Mouse (Mus musculus) lung, embryonic 16.5 days (tissue): ENCODE data around the gene Ankrd9. TPM values are rescaled to one million over a fixed set of nuclear protein-coding genes. Genes with fewer than 3 reads are reported as not detected.

Experiments used
- ATAC-seq: fragments of 200-750 bp; cut with Nextera tagmentation; 2 replicates; pipeline ENCODE4 v1.8.0; 2017; ENCODE audit warnings: low read depth, mild to moderate bottlenecking, moderate library complexity
- H3K27ac ChIP-seq: fragments of 300-500 bp; sonication (generic); 2 replicates; pipeline ENCODE4 v1.5.1; 2014; ENCODE audit warnings: mild to moderate bottlenecking, control low read depth, low read length
- H3K27me3 ChIP-seq: fragments of 300-500 bp; sonication (generic); 2 replicates; pipeline ENCODE4 v1.6.1; 2014; ENCODE audit warnings: low read depth, low read length, mixed read lengths; ENCODE audit not compliant: control insufficient read depth, insufficient read depth
- H3K36me3 ChIP-seq: fragments of 300-500 bp; sonication (generic); 2 replicates; pipeline ENCODE4 v1.6.1; 2014; ENCODE audit warnings: low read length; ENCODE audit not compliant: control insufficient read depth, insufficient read depth
- H3K4me1 ChIP-seq: fragments of 300-500 bp; sonication (generic); replicated peaks from 2 replicates; pipeline ENCODE4 v1.6.1; 2014; ENCODE audit warnings: low read length, mixed read lengths; ENCODE audit not compliant: control insufficient read depth, insufficient read depth
- H3K4me2 ChIP-seq: fragments of 300-500 bp; sonication (generic); 2 replicates; pipeline ENCODE4 v1.6.1; 2014; ENCODE audit warnings: low read depth, low read length, control low read depth
- H3K4me3 ChIP-seq: fragments of 300-500 bp; sonication (generic); 2 replicates; pipeline ENCODE4 v1.5.1; 2014; ENCODE audit warnings: mild to moderate bottlenecking, low read length, control low read depth
- H3K9ac ChIP-seq: fragments of 300-500 bp; sonication (generic); 2 replicates; pipeline ENCODE4 v1.6.1; 2014; ENCODE audit warnings: low read length, control low read depth
- H3K9me3 ChIP-seq: fragments of 300-500 bp; sonication (generic); 2 replicates; pipeline ENCODE4 v1.6.1; 2016; ENCODE audit warnings: low read length; ENCODE audit not compliant: control insufficient read depth
- WGBS: fragments of 180-500 bp; shearing (Covaris S2); extraction: QIAGEN DNeasy Blood & Tissue Kit; methylation state at CpG from one replicate; pipeline ENCODE4 v1.1.7; 2014; 5-methylcytosine and 5-hydroxymethylcytosine counted together
- polyA plus RNA-seq: library from polyadenylated mRNA; unstranded; fragments of >200 nt; fragmentation: Nextera tagmentation; extraction: Ambion mirVana; gene quantifications from 2 replicates; pipeline ENCODE4 v1.2.1, GENCODE M21; 2015

Gene Ankrd9
- polyA plus RNA-seq, 1 experiment from 2014 or later: 11.8 TPM

DNA sequence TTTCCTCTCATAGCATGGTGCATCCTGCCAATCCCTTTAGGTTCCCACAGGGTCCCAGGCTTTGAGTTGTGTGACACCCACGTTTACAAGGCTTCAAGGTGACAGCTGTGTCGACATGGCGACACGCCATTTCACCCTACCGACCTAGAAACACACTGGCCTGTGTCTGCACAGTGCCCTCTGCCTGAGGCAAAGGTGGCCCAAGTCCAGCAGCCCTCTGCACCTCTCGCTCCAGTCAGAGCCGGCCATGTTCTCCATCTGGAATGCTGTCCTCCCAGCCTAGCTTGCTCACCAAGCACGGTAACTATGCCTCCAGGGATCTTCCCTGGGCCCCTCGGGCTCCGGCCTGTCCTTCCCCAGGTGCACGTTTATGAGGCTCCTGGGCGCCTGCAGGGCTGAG is 13.9 kb upstream of the Ankrd9 start:
- Histone ChIP-seq H3K27me3 (no peaks in the 10 kb centered on the region), H3K9me3 (0 out of 2 replicates have a peak, but pooled peaks cover 2% of the 10 kb centered on the region), H3K4me2 (peak overlapping the region; percentile 77), H3K27ac (peak overlapping the region; percentile 86), H3K9ac (peak overlapping the region; percentile 81; the same call in 1 of the 2 replicates), H3K4me1 (peaks cover 10% of the 10 kb centered on the region), H3K36me3 (no peaks in the 10 kb centered on the region), H3K4me3 (peak overlapping the region; percentile 62)
- 76% methylated on average over 12 of the region's 12 CpGs for WGBS
- no peak for ATAC-seq

DNA sequence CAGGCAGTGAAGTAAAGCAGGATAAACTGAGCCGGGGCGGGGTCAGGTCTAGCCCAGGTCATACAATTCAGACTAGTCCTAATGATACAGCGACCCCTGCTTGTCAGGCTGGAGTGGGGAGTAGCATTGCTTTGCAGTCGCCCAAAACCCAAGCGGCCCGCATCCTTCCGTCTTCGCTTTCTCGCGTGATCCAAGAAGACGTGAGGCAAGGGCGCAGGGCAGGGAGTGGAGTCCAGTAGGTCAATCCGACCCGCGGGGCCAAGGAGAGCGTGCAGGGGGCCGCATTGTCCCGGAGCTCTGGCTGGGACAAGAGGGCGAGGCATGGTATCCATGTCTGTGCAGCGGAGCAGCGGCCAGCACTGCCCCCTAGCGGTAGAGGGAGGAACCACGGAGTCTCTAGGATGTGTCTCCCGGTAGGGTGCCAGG is 13.3 kb upstream of the Ankrd9 start:
- no peaks in the 10 kb centered on the region for H3K9me3 ChIP-seq
- H3K27me3 ChIP-seq: no peaks in the 10 kb centered on the region
- H3K4me1 ChIP-seq: peaks cover 10% of the 10 kb centered on the region
- no peaks in the 10 kb centered on the region for H3K36me3 ChIP-seq
- H3K9ac ChIP-seq: peak overlapping the region; percentile 81
- H3K4me2 ChIP-seq: peak overlapping the region; percentile 77
- H3K4me3 ChIP-seq: peak overlapping the region; percentile 62
- under 1% methylated on average over 24 of the region's 24 CpGs for WGBS
- peak; percentile 92 for ATAC-seq
- H3K27ac ChIP-seq: peak overlapping the region; percentile 86

DNA sequence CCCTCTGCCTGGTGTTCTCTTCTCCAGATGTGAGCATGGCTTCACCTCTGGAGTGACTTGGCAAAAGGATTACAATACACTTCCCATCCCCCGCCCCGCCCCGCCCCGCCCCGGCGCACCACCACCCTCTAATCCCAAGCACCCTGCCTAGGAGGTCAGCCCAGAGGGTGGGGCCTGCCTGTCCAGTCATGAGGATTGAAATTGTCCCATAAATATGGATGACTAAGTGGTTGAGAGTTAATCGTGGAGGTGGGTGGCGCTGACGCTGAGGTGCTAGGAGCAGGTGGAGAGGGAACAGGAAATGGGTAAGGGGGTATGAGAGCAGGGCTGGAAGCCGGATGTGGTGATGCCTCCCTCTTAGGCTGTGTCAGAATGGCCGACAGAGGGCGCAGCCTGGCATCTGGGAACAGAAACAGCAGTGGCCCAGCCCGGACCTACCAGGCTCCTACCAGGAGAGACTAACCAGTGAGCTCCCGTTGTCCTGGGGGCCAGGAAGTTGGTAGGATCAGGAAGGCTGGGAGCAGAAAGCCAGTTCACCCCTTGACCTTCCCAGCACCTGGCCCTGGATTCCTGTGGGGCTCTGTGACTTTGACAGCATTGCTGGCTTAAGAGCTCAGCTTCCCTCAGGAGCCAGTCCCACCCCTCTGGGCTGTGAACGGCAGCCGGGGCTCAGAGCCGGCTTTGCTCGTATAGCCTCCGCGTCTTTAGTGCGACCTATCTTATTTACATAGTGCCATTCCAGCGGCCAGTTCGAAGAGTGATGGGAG is 12.7 kb upstream of the Ankrd9 start:
- H3K27ac ChIP-seq: peak overlapping the region; percentile 86
- peak overlapping the region; percentile 77 for H3K4me2 ChIP-seq
- WGBS: 5% methylated on average over 23 of the region's 23 CpGs
- H3K9ac ChIP-seq: peak overlapping the region; percentile 81
- no peaks in the 10 kb centered on the region for H3K9me3 ChIP-seq
- peak; percentile 87 for ATAC-seq
- H3K4me1 ChIP-seq: peaks cover 10% of the 10 kb centered on the region
- peak overlapping the region; percentile 62 for H3K4me3 ChIP-seq
- H3K27me3 ChIP-seq: no peaks in the 10 kb centered on the region
- H3K36me3 ChIP-seq: no peaks in the 10 kb centered on the region

DNA sequence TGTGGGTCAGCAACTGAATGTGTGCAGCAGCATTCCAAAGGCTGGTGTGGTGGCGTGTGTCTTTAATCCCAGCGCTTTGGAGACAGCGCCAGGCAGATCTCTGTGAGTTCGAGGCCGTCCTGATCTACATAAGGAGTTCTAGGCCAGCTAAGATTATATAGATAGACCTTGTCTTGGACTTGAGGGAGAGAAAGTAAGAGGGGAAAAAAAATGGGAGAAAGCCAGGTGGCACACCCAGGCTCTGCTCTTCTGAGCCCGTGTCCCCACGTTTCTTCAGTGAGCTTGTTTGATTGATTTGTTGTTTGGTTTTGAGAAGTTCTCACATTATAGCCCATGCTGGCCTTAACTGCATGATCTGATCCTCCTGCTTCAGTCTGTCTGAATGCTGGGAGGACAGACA is 11.7 kb upstream of the Ankrd9 start:
- no peak overlapping the region for H3K4me2 ChIP-seq
- 81% methylated on average over 7 of the region's 7 CpGs for WGBS
- no peak overlapping the region for H3K4me3 ChIP-seq
- H3K9ac ChIP-seq: no peak overlapping the region
- no peaks in the 10 kb centered on the region for H3K9me3 ChIP-seq
- no peak overlapping the region for H3K27ac ChIP-seq
- no peak for ATAC-seq
- H3K36me3 ChIP-seq: no peaks in the 10 kb centered on the region
- H3K27me3 ChIP-seq: no peaks in the 10 kb centered on the region
- H3K4me1 ChIP-seq: peaks cover 10% of the 10 kb centered on the region

DNA sequence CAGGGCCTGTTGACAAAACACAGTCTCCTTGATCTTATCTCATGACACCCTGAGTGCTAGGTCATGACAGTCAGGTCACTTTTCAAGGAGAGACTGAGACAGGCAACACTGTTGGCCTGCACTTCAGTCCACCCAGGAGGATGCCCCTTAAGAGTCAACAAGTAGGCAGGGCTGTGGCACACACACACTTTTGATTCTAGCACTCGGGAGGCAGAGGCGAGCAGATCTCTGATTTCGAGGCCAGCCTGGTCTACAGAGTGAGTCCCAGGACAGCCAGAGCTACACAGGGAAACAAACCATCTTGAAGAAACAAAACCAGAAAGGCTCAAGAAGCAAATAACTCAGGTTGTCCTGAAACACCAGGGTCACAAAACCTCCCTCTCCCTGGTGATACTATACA is 10.6 kb upstream of the Ankrd9 start:
- no peak overlapping the region for H3K4me2 ChIP-seq
- no peaks in the 10 kb centered on the region for H3K9me3 ChIP-seq
- H3K9ac ChIP-seq: no peak overlapping the region
- ATAC-seq: no peak
- H3K36me3 ChIP-seq: no peaks in the 10 kb centered on the region
- WGBS: 74% methylated on average over 3 of the region's 3 CpGs
- H3K27ac ChIP-seq: no peak overlapping the region
- H3K4me3 ChIP-seq: no peak overlapping the region
- peaks cover 15% of the 10 kb centered on the region for H3K4me1 ChIP-seq
- H3K27me3 ChIP-seq: no peaks in the 10 kb centered on the region

DNA sequence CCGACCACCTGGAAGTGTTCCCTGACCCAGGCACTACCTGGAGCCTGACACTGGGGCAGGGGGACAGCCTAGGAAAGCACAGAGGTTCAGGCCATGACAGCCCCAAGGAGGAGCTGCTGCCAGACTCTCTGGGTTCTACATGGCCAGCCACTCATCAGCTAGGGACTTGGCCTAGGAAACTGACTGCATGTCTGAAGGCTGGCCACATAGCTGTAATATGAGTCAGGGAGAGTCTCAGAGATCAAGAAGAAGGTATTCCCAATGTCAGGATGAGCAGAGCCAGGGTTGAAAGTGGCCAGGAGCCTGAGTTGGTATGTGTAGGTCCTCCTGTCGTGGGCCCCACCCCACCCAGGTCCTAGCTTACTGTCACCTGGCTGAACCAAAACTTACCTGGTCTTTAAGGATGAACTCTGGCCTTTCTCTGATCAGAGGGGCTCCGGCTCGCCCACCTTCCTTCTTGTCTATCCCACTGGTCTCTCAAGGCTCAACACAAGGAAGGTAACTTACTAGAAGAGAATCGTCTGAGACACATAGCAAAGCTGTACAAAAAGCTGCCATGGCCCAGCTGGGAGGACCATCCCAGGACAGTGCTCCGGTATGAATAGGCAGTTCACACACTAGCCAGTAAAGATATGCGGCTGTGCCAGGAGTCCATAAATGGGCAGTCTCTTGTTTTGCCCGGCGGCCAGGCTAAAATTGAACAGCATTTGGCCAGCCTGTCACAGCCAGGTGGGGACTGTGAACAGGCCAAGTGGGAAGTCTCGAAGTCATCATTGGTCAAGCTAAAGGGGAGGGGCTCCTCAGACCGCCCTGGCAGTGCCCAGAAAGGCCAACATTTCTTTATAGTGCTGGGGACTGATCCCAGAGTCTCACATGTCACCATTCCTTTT is 7.9 kb upstream of the Ankrd9 start:
- H3K4me2 ChIP-seq: no peak overlapping the region
- H3K36me3 ChIP-seq: no peaks in the 10 kb centered on the region
- H3K4me1 ChIP-seq: peaks cover 17% of the 10 kb centered on the region
- ATAC-seq: no peak
- no peaks in the 10 kb centered on the region for H3K27me3 ChIP-seq
- WGBS: 81% methylated on average over 11 of the region's 11 CpGs
- H3K4me3 ChIP-seq: no peak overlapping the region
- H3K9me3 ChIP-seq: no peaks in the 10 kb centered on the region
- no peak overlapping the region for H3K9ac ChIP-seq
- H3K27ac ChIP-seq: no peak overlapping the region

DNA sequence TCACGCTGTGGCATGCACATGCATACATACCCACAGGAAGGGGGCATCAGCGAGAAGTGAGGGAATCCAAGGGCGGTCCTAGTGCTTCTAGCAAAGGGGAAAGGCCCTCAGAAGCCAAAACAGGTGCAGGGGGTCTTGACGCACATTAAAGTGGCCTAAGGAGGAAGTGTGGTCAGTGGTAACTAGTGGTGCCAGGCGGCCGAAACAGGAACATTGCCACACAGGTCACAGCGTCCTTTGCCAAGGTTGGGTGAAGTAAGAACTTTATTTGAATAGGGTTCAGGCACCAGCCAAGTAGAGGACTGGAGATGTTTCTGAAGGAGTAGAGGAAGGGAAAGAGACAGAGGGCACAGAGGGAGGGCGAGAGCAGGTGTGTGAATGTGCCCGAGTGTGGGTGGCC is 6.3 kb upstream of the Ankrd9 start:
- no peak overlapping the region for H3K27ac ChIP-seq
- no peaks in the 10 kb centered on the region for H3K9me3 ChIP-seq
- no peak overlapping the region for H3K4me2 ChIP-seq
- ATAC-seq: no peak
- WGBS: 72% methylated on average over 9 of the region's 9 CpGs
- H3K27me3 ChIP-seq: no peaks in the 10 kb centered on the region
- H3K4me3 ChIP-seq: no peak overlapping the region
- no peak overlapping the region for H3K9ac ChIP-seq
- H3K36me3 ChIP-seq: no peaks in the 10 kb centered on the region
- peaks cover 11% of the 10 kb centered on the region for H3K4me1 ChIP-seq

DNA sequence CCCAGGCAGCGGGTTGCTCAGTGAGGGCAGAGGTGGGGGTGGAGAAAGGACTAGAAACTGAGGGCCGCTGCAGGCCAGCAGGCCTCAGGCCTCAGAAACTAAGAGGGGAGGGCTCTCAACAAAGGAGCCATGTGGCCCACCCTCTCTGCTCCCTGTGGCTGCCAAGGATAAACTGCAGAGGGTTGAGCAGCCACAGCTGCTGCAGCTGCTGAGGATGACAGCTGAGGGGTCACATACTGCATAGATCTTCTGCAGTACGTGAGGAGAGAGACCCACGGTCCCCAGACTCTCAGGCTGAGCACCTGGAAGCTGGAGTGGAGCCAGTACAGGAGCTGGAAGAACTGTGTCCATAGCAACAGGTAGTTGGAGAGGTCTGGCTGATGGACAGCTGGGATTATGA is 5.8 kb upstream of the Ankrd9 start:
- Histone ChIP-seq H3K9me3 (no peaks in the 10 kb centered on the region), H3K27me3 (no peaks in the 10 kb centered on the region), H3K4me1 (peaks cover 11% of the 10 kb centered on the region), H3K4me3 (no peak overlapping the region), H3K9ac (no peak overlapping the region), H3K27ac (no peak overlapping the region), H3K36me3 (no peaks in the 10 kb centered on the region), H3K4me2 (no peak overlapping the region)
- 30% methylated on average over 4 of the region's 4 CpGs for WGBS
- peak; percentile 83 for ATAC-seq

DNA sequence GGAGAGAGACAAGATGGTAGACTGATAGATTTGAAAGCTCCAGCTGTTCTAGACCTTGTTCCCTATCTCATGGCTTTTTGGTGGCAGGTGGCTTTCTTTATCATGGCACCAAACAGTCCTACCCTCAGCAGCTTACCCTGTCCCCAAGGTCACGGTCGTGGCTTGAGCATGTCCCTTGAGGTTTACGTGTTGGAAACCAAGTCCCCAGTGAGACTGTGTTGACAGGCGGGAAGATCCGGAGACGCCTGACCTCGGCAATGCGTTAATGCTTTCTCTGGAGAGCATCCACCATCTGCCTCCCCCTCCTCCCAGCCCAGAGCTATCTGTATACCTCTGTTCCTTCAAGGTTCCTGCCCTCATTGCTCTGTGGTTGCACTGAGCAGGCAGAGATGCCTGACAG is 4.9 kb upstream of the Ankrd9 start:
- 80% methylated on average over 8 of the region's 8 CpGs for WGBS
- H3K36me3 ChIP-seq: no peaks in the 10 kb centered on the region
- no peak overlapping the region for H3K4me2 ChIP-seq
- ATAC-seq: no peak
- H3K27me3 ChIP-seq: no peaks in the 10 kb centered on the region
- no peak overlapping the region for H3K4me3 ChIP-seq
- H3K9me3 ChIP-seq: no peaks in the 10 kb centered on the region
- H3K27ac ChIP-seq: no peak overlapping the region
- H3K4me1 ChIP-seq: peaks cover 14% of the 10 kb centered on the region
- no peak overlapping the region for H3K9ac ChIP-seq
